8 mouse cellular contexts compared by ENCODE assay signal in genomic region chr4:95557333-95557956, GRCm38 (mm10). TPM values are rescaled to one million over a fixed set of nuclear protein-coding genes. Genes with fewer than 3 reads are reported as not detected.
DNase-seq lines count a peak whose midpoint lies in the region; ATAC-seq lines count a peak whose summit lies in the region.

Gene Fggy, plus strand, starts transcription at chr4:95557507.

- ATAC-seq in intestine, embryonic 15.5 days, result peak; percentile 100
- ATAC-seq in megakaryocyte-erythroid progenitor cell, adult 5-6 weeks (replicated peaks; ENCODE audit: low FRiP score, low TSS enrichment, poor library complexity, severe bottlenecking), result peak; percentile 100

- no peaks in the 10 kb centered on the region for H3K36me3 ChIP-seq in embryonic facial prominence, embryonic 10.5 days (replicated peaks)
- H3K36me3 ChIP-seq in intestine, embryonic 15.5 days, result no peaks in the 10 kb centered on the region

- intact Hi-C loops in left cerebral cortex, postnatal 14 days (cut with DNase I), result loop anchor here (5.0 kb wide), 1 partner anchor 505 kb away; the partner anchor contains the start of gene Jun

- peak; percentile 99 for DNase-seq in adrenal gland, postnatal 14 days
- peak; percentile 95 for DNase-seq in embryonic facial prominence, embryonic 10.5 days (ENCODE audit: low spot score)
- peak; percentile 90 to 94 for DNase-seq in gastrocnemius, postnatal 4 days (ENCODE audit: low spot score in 2 of 2)
- DNase-seq in left cerebral cortex, postnatal 14 days (ENCODE audit: low spot score in 2 of 2), result peak; percentile 98
- peak; percentile 94 for DNase-seq in right cerebral cortex, postnatal 14 days
- DNase-seq in urinary bladder, postnatal 25 days (ENCODE audit: low spot score), result peak; percentile 96

- H3K27me3 ChIP-seq in embryonic facial prominence, embryonic 10.5 days (replicated peaks; ENCODE audit: low read depth, poor library complexity, severe bottlenecking), result no peaks in the 10 kb centered on the region
- no peaks in the 10 kb centered on the region for H3K27me3 ChIP-seq in intestine, embryonic 15.5 days (replicated peaks)

- WGBS in embryonic facial prominence, embryonic 10.5 days, result 27% methylated on average over 12 of the region's 12 CpGs
- WGBS in intestine, embryonic 15.5 days, result 22% methylated on average over 12 of the region's 12 CpGs

- H3K4me2 ChIP-seq in intestine, embryonic 15.5 days (replicated peaks), result peak within 1 kb of the TSS; percentile 57

- H3K4me1 ChIP-seq in embryonic facial prominence, embryonic 10.5 days, result peaks cover 18% of the 10 kb centered on the region
- no peaks in the 10 kb centered on the region for H3K4me1 ChIP-seq in intestine, embryonic 15.5 days (replicated peaks)

- H3K27ac ChIP-seq in embryonic facial prominence, embryonic 10.5 days (replicated peaks), result peak within 1 kb of the TSS; percentile 89
- peak within 1 kb of the TSS; percentile 85 for H3K27ac ChIP-seq in intestine, embryonic 15.5 days

- peak within 1 kb of the TSS; percentile 35 for H3K9ac ChIP-seq in intestine, embryonic 15.5 days

- peak within 1 kb of the TSS; percentile 61 for H3K4me3 ChIP-seq in embryonic facial prominence, embryonic 10.5 days
- peak within 1 kb of the TSS; percentile 31 for H3K4me3 ChIP-seq in intestine, embryonic 15.5 days (replicated peaks)

- H3K9me3 ChIP-seq in embryonic facial prominence, embryonic 10.5 days, result no peaks in the 10 kb centered on the region
- no peaks in the 10 kb centered on the region for H3K9me3 ChIP-seq in intestine, embryonic 15.5 days

RNA-seq across cellular contexts. Expression of gene Fggy, which starts in this region (rescaled TPM):
- total RNA-seq in adrenal gland, postnatal 14 days (2021), result 29.3 and 55.3 TPM in 2 replicates
- 6.7 and 7.3 TPM in 2 replicates for polyA plus RNA-seq in embryonic facial prominence, embryonic 10.5 days (2016; fragmentation: Nextera tagmentation; extraction: Ambion mirVana)
- 10 to 100 TPM; 11.5 to 15.6 TPM for total RNA-seq in gastrocnemius, postnatal 4 days (2021)
- 15.0 and 16.6 TPM in 2 replicates for polyA plus RNA-seq in intestine, embryonic 15.5 days (2015; fragmentation: Nextera tagmentation; extraction: Ambion mirVana)
- total RNA-seq in left cerebral cortex, postnatal 14 days (2021), result 10 to 100 TPM; 15.9 to 17.2 TPM
- total RNA-seq in megakaryocyte-erythroid progenitor cell, adult 5-6 weeks (2014; fragmentation: Nextera tagmentation), result 2.4 TPM in 1 of 2 replicates, not detected in the other
- total RNA-seq in megakaryocyte-erythroid progenitor cell, adult 5-6 weeks (2017), result 5.0 and 8.9 TPM in 2 replicates

Comparison
In these comparisons a context has a peak if more than half of its experiments do, and no peak if none do; other contexts are left out.
1. Peak in every context shown above with its lines: DNase-seq, ATAC-seq, H3K4me3 ChIP-seq and H3K27ac ChIP-seq.